In genomic region chr14:73402296-73403035, GRCm38 (mm10) we compare ENCODE assay signal across 14 mouse cellular contexts. TPM values are rescaled to one million over a fixed set of nuclear protein-coding genes. Genes with fewer than 3 reads are reported as not detected.
A peak's percentile ranks its signal among the peaks of the same experiment; 100 is the strongest.
DNase-seq lines count a peak whose midpoint lies in the region; ATAC-seq and TF ChIP-seq lines count a peak whose summit lies in the region.
"Had no signal": no experiment of that assay in that cellular context is flagged by ENCODE, and none has a peak within 500 bp of the region (broad histone marks: within the 10 kb centered on the region; RNA-seq: fewer than 3 reads in every experiment).

No protein-coding gene starts in this region.

- peaks cover 87% of the 10 kb centered on the region for H3K4me1 ChIP-seq in megakaryocyte, embryonic 14.5 days
- peaks cover 16% of the 10 kb centered on the region for H3K4me1 ChIP-seq in bone marrow, adult 2 months (ENCODE audit: control insufficient read depth, insufficient read depth, low read length)
- H3K4me1 ChIP-seq in liver, postnatal 0 days (ENCODE audit: insufficient read depth), result peaks cover 39% of the 10 kb centered on the region
- H3K4me1 ChIP-seq in forebrain, postnatal 0 days (ENCODE audit: insufficient read depth), result no peaks in the 10 kb centered on the region

- peak overlapping the region; percentile 59 for H3K27ac ChIP-seq in bone marrow, adult 2 months (ENCODE audit: control insufficient read depth, insufficient read depth, low read depth, low read length, poor library complexity)
- peak overlapping the region; percentile 72 for H3K27ac ChIP-seq in liver, postnatal 0 days (ENCODE audit: low read depth)
- H3K27ac ChIP-seq in forebrain, postnatal 0 days (ENCODE audit: low read depth, low read length), result no peak overlapping the region
- H3K27ac ChIP-seq: forebrain, embryonic 15.5 days; hindbrain, embryonic 14.5 days had no signal

- no peak for DNase-seq in liver, postnatal 0 days
- DNase-seq in forebrain, postnatal 0 days, result no peak
- DNase-seq in embryo, embryonic 10.5 days (ENCODE audit: low spot score), result no peak
- DNase-seq in right cerebral cortex, adult 18-20 months, result no peak
- DNase-seq: cerebellum, adult 2 months; heart, postnatal 10 days; left cerebral cortex, postnatal 4 days; lung, adult 2 months; spleen, adult 18-20 months had no signal

- no peaks in the 10 kb centered on the region for H3K9me3 ChIP-seq in megakaryocyte, embryonic 14.5 days
- H3K9me3 ChIP-seq in liver, postnatal 0 days (ENCODE audit: low read length), result no peaks in the 10 kb centered on the region
- H3K9me3 ChIP-seq in forebrain, postnatal 0 days (ENCODE audit: low read length), result no peaks in the 10 kb centered on the region
- H3K9me3 ChIP-seq: forebrain, embryonic 15.5 days had no signal

- peak overlapping the region; percentile 14 for H3K4me3 ChIP-seq in megakaryocyte, embryonic 14.5 days (replicated peaks)
- H3K4me3 ChIP-seq in bone marrow, adult 2 months (replicated peaks; ENCODE audit: control insufficient read depth, low read depth, low read length), result no peak overlapping the region
- no peak overlapping the region for H3K4me3 ChIP-seq in liver, postnatal 0 days (ENCODE audit: low read depth, low read length)
- no peak overlapping the region for H3K4me3 ChIP-seq in forebrain, postnatal 0 days (ENCODE audit: low read depth, low read length)
- H3K4me3 ChIP-seq: forebrain, embryonic 15.5 days had no signal

- no peak overlapping the region for H3K9ac ChIP-seq in liver, postnatal 0 days (replicated peaks)
- no peak overlapping the region for H3K9ac ChIP-seq in forebrain, postnatal 0 days
- H3K9ac ChIP-seq: forebrain, embryonic 15.5 days; hindbrain, embryonic 14.5 days had no signal

- no peak for TF ChIP-seq EP300 in liver, postnatal 0 days (IDR thresholded peaks at IDR 0.05; ENCODE audit: low read depth)

- H3K36me3 ChIP-seq in megakaryocyte, embryonic 14.5 days (replicated peaks; ENCODE audit: low read length), result no peaks in the 10 kb centered on the region
- H3K36me3 ChIP-seq in liver, postnatal 0 days (replicated peaks; ENCODE audit: insufficient read depth, low read length), result no peaks in the 10 kb centered on the region
- H3K36me3 ChIP-seq in forebrain, postnatal 0 days (ENCODE audit: insufficient read depth), result no peaks in the 10 kb centered on the region
- H3K36me3 ChIP-seq: forebrain, embryonic 15.5 days had no signal

- no peak for TF ChIP-seq POLR2A in bone marrow, adult 2 months (IDR thresholded peaks at IDR 0.05; ENCODE audit: borderline replicate concordance, control insufficient read depth, low read depth, low read length)

- TF ChIP-seq CTCF in bone marrow, adult 2 months (IDR thresholded peaks at IDR 0.05; ENCODE audit: control insufficient read depth, insufficient read depth, low read length), result no peak
- TF ChIP-seq CTCF in liver, postnatal 0 days (IDR thresholded peaks at IDR 0.05; ENCODE audit: low read depth), result no peak
- TF ChIP-seq CTCF in forebrain, postnatal 0 days (IDR thresholded peaks at IDR 0.05; ENCODE audit: low read depth), result no peak

- 41% methylated on average over 11 of the region's 11 CpGs for WGBS in bone marrow, adult 2 months
- 53% methylated on average over 11 of the region's 11 CpGs for WGBS in liver, postnatal 0 days (ENCODE audit: insufficient replicate concordance)
- WGBS in forebrain, postnatal 0 days, result 78% methylated on average over 11 of the region's 11 CpGs

- no peak for ATAC-seq in megakaryocyte, adult 5-6 weeks (ENCODE audit: poor library complexity, severe bottlenecking)
- ATAC-seq in liver, postnatal 0 days, result no peak
- ATAC-seq in forebrain, postnatal 0 days, result no peak
- ATAC-seq: forebrain, embryonic 15.5 days had no signal

- H3K4me2 ChIP-seq in liver, postnatal 0 days (ENCODE audit: low read depth, low read length), result no peak overlapping the region; the same call in 1 of the 2 replicates
- H3K4me2 ChIP-seq in forebrain, postnatal 0 days (ENCODE audit: low read depth), result no peak overlapping the region
- H3K4me2 ChIP-seq: forebrain, embryonic 15.5 days; hindbrain, embryonic 14.5 days had no signal

- H3K27me3 ChIP-seq in megakaryocyte, embryonic 14.5 days (replicated peaks), result no peaks in the 10 kb centered on the region
- H3K27me3 ChIP-seq in liver, postnatal 0 days (ENCODE audit: insufficient read depth, low read length), result no peaks in the 10 kb centered on the region
- no peaks in the 10 kb centered on the region for H3K27me3 ChIP-seq in forebrain, postnatal 0 days (ENCODE audit: insufficient read depth, low read length)
- H3K27me3 ChIP-seq: forebrain, embryonic 15.5 days had no signal

RNA-seq across cellular contexts. Expression of gene Itm2b, which starts 17.4 kb away (rescaled TPM):
- 493 and 564 TPM in 2 replicates for polyA plus RNA-seq in megakaryocyte, embryonic 14.5 days (2012; ENCODE audit: insufficient read depth, low replicate concordance)
- 2,082 and 2,200 TPM in 2 replicates for total RNA-seq in megakaryocyte, adult 5-6 weeks (2015)
- 1,839 and 1,925 TPM in 2 replicates for total RNA-seq in megakaryocyte, adult 5-6 weeks (2017)
- polyA plus RNA-seq in bone marrow, adult 2 months (2011; ENCODE audit: insufficient read depth, insufficient read length, low replicate concordance, missing spikeins), result 138 and 235 TPM in 2 replicates
- polyA plus RNA-seq in liver, postnatal 0 days (2015; fragmentation: Nextera tagmentation; extraction: Ambion mirVana), result 961 and 1,004 TPM in 2 replicates
- 317 and 332 TPM in 2 replicates for total RNA-seq in forebrain, postnatal 0 days (2014; rRNA removed)
- 802 and 892 TPM in 2 replicates for polyA plus RNA-seq in forebrain, postnatal 0 days (2015; fragmentation: Nextera tagmentation; extraction: Ambion mirVana)
